Mouse (Mus musculus) liver, postnatal 0 days (tissue): ENCODE results near the gene Ap1g1. TPM values are rescaled to one million over a fixed set of nuclear protein-coding genes. Genes with fewer than 3 reads are reported as not detected.

Experiments used
- ATAC-seq: fragments of 200-750 bp; cut with Nextera tagmentation; 2 replicates; pipeline ENCODE4 v1.8.0; 2017; ENCODE audit warnings: mild to moderate bottlenecking, moderate library complexity
- DNase-seq: peaks from one replicate; pipeline ENCODE4 v3.0.0-alpha.2; 2016
- H3K27ac ChIP-seq: fragments of 300-500 bp; sonication (generic); 2 replicates; pipeline ENCODE4 v1.5.1; 2014; ENCODE audit warnings: antibody characterized with exemption, moderate library complexity, mild to moderate bottlenecking, low read depth
- H3K27me3 ChIP-seq: fragments of 300-500 bp; sonication (generic); 2 replicates; pipeline ENCODE4 v1.6.1; 2014; ENCODE audit warnings: low read length, control low read depth, mixed read lengths; ENCODE audit not compliant: insufficient read depth
- H3K36me3 ChIP-seq: fragments of 300-500 bp; sonication (generic); replicated peaks from 2 replicates; pipeline ENCODE4 v1.6.1; 2014; ENCODE audit warnings: mild to moderate bottlenecking, control low read depth, low read length, moderate library complexity, mixed read lengths; ENCODE audit not compliant: insufficient read depth
- H3K4me1 ChIP-seq: fragments of 300-500 bp; sonication (generic); 2 replicates; pipeline ENCODE4 v1.6.1; 2014; ENCODE audit warnings: antibody characterized with exemption, mild to moderate bottlenecking, control low read depth; ENCODE audit not compliant: insufficient read depth
- H3K4me2 ChIP-seq: fragments of 300-500 bp; sonication (generic); 2 replicates; pipeline ENCODE4 v1.6.1; 2014; ENCODE audit warnings: low read depth, mild to moderate bottlenecking, low read length, moderate library complexity, mixed read lengths
- H3K4me3 ChIP-seq: fragments of 300-500 bp; sonication (generic); 2 replicates; pipeline ENCODE4 v1.5.1; 2014; ENCODE audit warnings: low read depth, low read length
- H3K9ac ChIP-seq: fragments of 300-500 bp; sonication (generic); replicated peaks from 2 replicates; pipeline ENCODE4 v1.6.1; 2014; ENCODE audit warnings: mild to moderate bottlenecking, moderate library complexity
- H3K9me3 ChIP-seq: fragments of 300-500 bp; sonication (generic); 2 replicates; pipeline ENCODE4 v1.6.1; 2016; ENCODE audit warnings: mild to moderate bottlenecking, control low read depth, low read length, mixed read lengths
- CTCF ChIP-seq: sonication (generic); IDR thresholded peaks from 2 replicates; pipeline ENCODE4 v1.5.1; 2016; ENCODE audit warnings: antibody characterized with exemption, low read depth
- EP300 ChIP-seq: IDR thresholded peaks from 2 replicates; pipeline ENCODE4 v1.6.1; 2016; ENCODE audit warnings: antibody characterized with exemption, low read depth, mild to moderate bottlenecking
- WGBS: fragments of 180-500 bp; shearing (Covaris S2); extraction: QIAGEN DNeasy Blood & Tissue Kit; methylation state at CpG from one replicate; pipeline ENCODE4 v1.1.7; 2014; ENCODE audit not compliant: insufficient replicate concordance; 5-methylcytosine and 5-hydroxymethylcytosine counted together
- polyA plus RNA-seq: library from polyadenylated mRNA; unstranded; fragments of >200 nt; fragmentation: Nextera tagmentation; extraction: Ambion mirVana; gene quantifications from 2 replicates; pipeline ENCODE4 v1.2.1, GENCODE M21; 2015

Ap1g1 gene
- polyA plus RNA-seq, 1 experiment from 2014 or later, result 14.0 TPM

- Histone ChIP-seq H3K4me2 (no peak overlapping the region), H3K9me3 (no peaks in the 10 kb centered on the region), H3K9ac (no peak overlapping the region), H3K4me3 (no peak overlapping the region), H3K27me3 (no peaks in the 10 kb centered on the region), H3K36me3 (peaks cover 11% of the 10 kb centered on the region), H3K4me1 (peaks cover 3% of the 10 kb centered on the region), H3K27ac (no peak overlapping the region)
- no peak for ATAC-seq
- TF ChIP-seq EP300 (no peak), CTCF (no peak)
- no peak for DNase-seq
Observed at GRCm38 (mm10) chr8:109902379-109902778, 124.0 kb downstream of the Ap1g1 start.

- DNase-seq (no peak), ATAC-seq (no peak)
- Histone ChIP-seq H3K9me3 (no peaks in the 10 kb centered on the region), H3K27me3 (no peaks in the 10 kb centered on the region), H3K9ac (no peak overlapping the region), H3K4me3 (no peak overlapping the region), H3K4me2 (no peak overlapping the region), H3K27ac (no peak overlapping the region), H3K4me1 (peaks cover 3% of the 10 kb centered on the region), H3K36me3 (peaks cover 23% of the 10 kb centered on the region)
- WGBS, result 70% methylated on average over 10 of the region's 10 CpGs
- TF ChIP-seq CTCF (no peak), EP300 (no peak)
Observed at GRCm38 (mm10) chr8:109903909-109904469, 125.6 kb downstream of the Ap1g1 start.

GRCm38 (mm10) chr8:109904928-109905668 lies 126.7 kb downstream of the Ap1g1 start:
- Histone ChIP-seq H3K4me3 (no peak overlapping the region), H3K9me3 (no peaks in the 10 kb centered on the region), H3K27me3 (no peaks in the 10 kb centered on the region), H3K27ac (no peak overlapping the region), H3K4me2 (no peak overlapping the region), H3K9ac (no peak overlapping the region), H3K36me3 (peaks cover 34% of the 10 kb centered on the region), H3K4me1 (peaks cover 3% of the 10 kb centered on the region)
- 83% methylated on average over 1 of the region's 1 CpGs for WGBS
- TF ChIP-seq CTCF (no peak), EP300 (no peak)
- no peak for DNase-seq
- ATAC-seq, result no peak

- WGBS, result 94% methylated on average over 3 of the region's 3 CpGs
Observed at GRCm38 (mm10) chr8:109906907-109907306, 128.6 kb downstream of the Ap1g1 start.

GRCm38 (mm10) chr8:109907376-109907775 lies 129.0 kb downstream of the Ap1g1 start:
- TF ChIP-seq CTCF, result no peak
- no peak for TF ChIP-seq EP300
- ATAC-seq (no peak), DNase-seq (no peak)
- H3K4me1 ChIP-seq, result no peaks in the 10 kb centered on the region; the same call in 1 of the 2 replicates
- no peak overlapping the region for H3K9ac ChIP-seq
- no peak overlapping the region for H3K4me3 ChIP-seq
- no peak overlapping the region for H3K27ac ChIP-seq
- H3K36me3 ChIP-seq, result peaks cover 45% of the 10 kb centered on the region
- no peaks in the 10 kb centered on the region for H3K27me3 ChIP-seq
- WGBS, result 95% methylated on average over 4 of the region's 4 CpGs
- no peaks in the 10 kb centered on the region for H3K9me3 ChIP-seq
- H3K4me2 ChIP-seq, result no peak overlapping the region

More at GRCm38 (mm10) chr8:109906907-109907306, 128.6 kb downstream of the Ap1g1 start:
- DNase-seq (no peak), ATAC-seq (no peak)
- Histone ChIP-seq H3K27ac (no peak overlapping the region), H3K9me3 (no peaks in the 10 kb centered on the region), H3K36me3 (peaks cover 43% of the 10 kb centered on the region), H3K27me3 (no peaks in the 10 kb centered on the region), H3K4me1 (no peaks in the 10 kb centered on the region; the same call in none of the 2 replicates), H3K4me3 (no peak overlapping the region), H3K9ac (no peak overlapping the region), H3K4me2 (no peak overlapping the region)
- TF ChIP-seq CTCF (no peak), EP300 (no peak)

Other genes with a start within 250 kb of the Ap1g1 start
- 4.8 and 5.6 TPM in 2 replicates for gene Dhx38, start 212.7 kb upstream of the Ap1g1 start, polyA plus RNA-seq
- gene Txnl4b, start 212.7 kb upstream of the Ap1g1 start, polyA plus RNA-seq, result 10.5 and 11.4 TPM in 2 replicates
- 4,025 and 4,072 TPM in 2 replicates for gene Hp, start 199.4 kb upstream of the Ap1g1 start, polyA plus RNA-seq
- 9.7 and 11.4 TPM in 2 replicates for gene Dhodh, start 169.9 kb upstream of the Ap1g1 start, polyA plus RNA-seq
- gene Pkd1l3, start 164.0 kb upstream of the Ap1g1 start, polyA plus RNA-seq, result 0.26 and 0.28 TPM in 2 replicates
- 36.1 and 38.3 TPM in 2 replicates for gene Ist1, start 85.3 kb upstream of the Ap1g1 start, polyA plus RNA-seq
- gene Zfp821, start 73.0 kb upstream of the Ap1g1 start, polyA plus RNA-seq, result 3.1 and 3.7 TPM in 2 replicates
- gene Atxn1l, start 40.8 kb upstream of the Ap1g1 start, polyA plus RNA-seq, result 1.7 and 1.8 TPM in 2 replicates
- gene Phlpp2, start 90.0 kb downstream of the Ap1g1 start, polyA plus RNA-seq, result 1.5 TPM in 2 replicates
- 0.58 and 0.69 TPM in 2 replicates for gene Marveld3, start 183.6 kb downstream of the Ap1g1 start, polyA plus RNA-seq
- 64.5 and 108 TPM in 2 replicates for gene Tat, start 211.9 kb downstream of the Ap1g1 start, polyA plus RNA-seq